Mouse (Mus musculus): Measurements from ENCODE around the gene Ptprk.

Gene Ptprk

GRCm38 (mm10) chr10:28074653-28075451, at the start of gene Ptprk:
Gene Ptprk, plus strand, starts transcription at chr10:28074820.
- in situ Hi-C loops (cut with MboI), result no loop called here

- in situ Hi-C loops (cut with MboI), result no loop called here
Observed at GRCm38 (mm10) chr10:28027791-28028190, 46.8 kb upstream of the Ptprk start.

GRCm38 (mm10) chr10:28036456-28036855, 38.2 kb upstream of the Ptprk start:
- in situ Hi-C loops (cut with MboI), result no loop called here

GRCm38 (mm10) chr10:28054764-28055163, 19.9 kb upstream of the Ptprk start:
- in situ Hi-C loops (cut with MboI), result no loop called here

- in situ Hi-C loops (cut with MboI), result no loop called here
Observed at GRCm38 (mm10) chr10:28059222-28059621, 15.4 kb upstream of the Ptprk start.

GRCm38 (mm10) chr10:28067997-28068396, 6.6 kb upstream of the Ptprk start:
- in situ Hi-C loops (cut with MboI), result no loop called here

GRCm38 (mm10) chr10:28073991-28074652, 498 bp upstream of the Ptprk start:
- in situ Hi-C loops (cut with MboI), result no loop called here

- in situ Hi-C loops (cut with MboI), result no loop called here
Observed at GRCm38 (mm10) chr10:28075491-28076035, 943 bp downstream of the Ptprk start.

- in situ Hi-C loops (cut with MboI), result no loop called here
Observed at GRCm38 (mm10) chr10:28076036-28076855, 1.6 kb downstream of the Ptprk start.

GRCm38 (mm10) chr10:28078270-28078669, 3.6 kb downstream of the Ptprk start:
- in situ Hi-C loops (cut with MboI), result no loop called here

- in situ Hi-C loops (cut with MboI), result no loop called here
Observed at GRCm38 (mm10) chr10:28081221-28081620, 6.6 kb downstream of the Ptprk start.

- in situ Hi-C loops (cut with MboI), result no loop called here
Observed at GRCm38 (mm10) chr10:28083183-28083582, 8.6 kb downstream of the Ptprk start.

- in situ Hi-C loops (cut with MboI), result no loop called here
Observed at GRCm38 (mm10) chr10:28083625-28084024, 9.0 kb downstream of the Ptprk start.

GRCm38 (mm10) chr10:28087341-28087740, 12.7 kb downstream of the Ptprk start:
- in situ Hi-C loops (cut with MboI), result no loop called here

- in situ Hi-C loops (cut with MboI), result no loop called here
Observed at GRCm38 (mm10) chr10:28087749-28088148, 13.1 kb downstream of the Ptprk start.

- in situ Hi-C loops (cut with MboI), result no loop called here
Observed at GRCm38 (mm10) chr10:28096007-28096406, 21.4 kb downstream of the Ptprk start.

- in situ Hi-C loops (cut with MboI), result no loop called here
Observed at GRCm38 (mm10) chr10:28097637-28098036, 23.0 kb downstream of the Ptprk start.

- in situ Hi-C loops (cut with MboI), result no loop called here
Observed at GRCm38 (mm10) chr10:28098923-28099322, 24.3 kb downstream of the Ptprk start.

- in situ Hi-C loops (cut with MboI), result no loop called here
Observed at GRCm38 (mm10) chr10:28103406-28103906, 28.8 kb downstream of the Ptprk start.

- in situ Hi-C loops (cut with MboI), result no loop called here
Observed at GRCm38 (mm10) chr10:28103924-28104323, 29.3 kb downstream of the Ptprk start.

GRCm38 (mm10) chr10:28105247-28105646, 30.6 kb downstream of the Ptprk start:
- in situ Hi-C loops (cut with MboI), result no loop called here
